Mouse (Mus musculus) CD8-positive naive resting alpha-beta T cell, adult 2 months (primary cell): Measurements from ENCODE around the gene 3425401B19Rik.

Experiments
- DNase-seq, 2 experiments: peaks; one replicate each; pipeline ENCODE4 v3.0.0; 2022; ENCODE audit warnings: low read depth in 2 of 2, low spot score in 2 of 2

The 3425401B19Rik gene

GRCm38 (mm10) chr14:32673178-32673577 is 11.9 kb downstream of the 3425401B19Rik start:
- no peak for DNase-seq

DNA sequence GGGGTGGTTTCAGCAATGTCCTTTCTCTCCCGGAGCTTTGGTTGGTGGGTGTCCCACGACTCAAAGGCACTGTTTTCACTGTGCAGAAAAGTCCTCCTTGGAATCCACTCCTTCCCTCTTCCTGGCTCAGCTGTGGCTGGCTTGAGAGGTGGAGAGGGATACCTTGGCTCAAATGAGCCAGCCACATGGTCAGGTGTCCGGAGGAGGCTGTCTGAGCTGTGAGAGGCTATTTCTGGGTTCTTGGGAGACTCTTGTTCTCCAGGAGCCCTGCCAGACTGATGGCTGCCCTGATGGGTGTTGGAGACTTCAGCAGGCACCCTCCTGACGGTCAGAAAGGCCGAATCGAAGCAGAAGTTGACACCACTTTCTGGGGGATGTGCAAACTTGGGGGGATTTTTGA is 22.0 kb downstream of the 3425401B19Rik start:
- DNase-seq: no peak

DNA sequence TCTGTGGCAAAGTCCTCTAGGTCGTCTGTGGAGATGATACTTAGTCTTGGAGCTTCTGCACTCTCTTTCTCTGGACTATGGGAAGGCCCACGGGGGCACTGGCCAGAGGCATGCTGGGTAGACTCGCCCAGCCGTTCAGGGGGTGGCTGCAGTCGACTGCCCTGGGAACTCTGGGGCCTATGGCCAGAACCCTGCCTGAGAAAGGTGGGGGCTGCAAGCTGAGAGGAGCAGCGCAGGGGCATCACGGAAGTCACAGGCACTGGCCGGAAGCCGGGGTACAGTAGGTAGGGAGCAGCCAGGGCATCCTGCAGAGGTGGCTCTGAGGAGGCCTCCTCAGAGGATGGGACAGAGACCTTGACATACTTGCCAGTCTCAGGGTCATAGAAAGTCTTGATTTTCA is 25.3 kb downstream of the 3425401B19Rik start:
- DNase-seq: no peak

DNA sequence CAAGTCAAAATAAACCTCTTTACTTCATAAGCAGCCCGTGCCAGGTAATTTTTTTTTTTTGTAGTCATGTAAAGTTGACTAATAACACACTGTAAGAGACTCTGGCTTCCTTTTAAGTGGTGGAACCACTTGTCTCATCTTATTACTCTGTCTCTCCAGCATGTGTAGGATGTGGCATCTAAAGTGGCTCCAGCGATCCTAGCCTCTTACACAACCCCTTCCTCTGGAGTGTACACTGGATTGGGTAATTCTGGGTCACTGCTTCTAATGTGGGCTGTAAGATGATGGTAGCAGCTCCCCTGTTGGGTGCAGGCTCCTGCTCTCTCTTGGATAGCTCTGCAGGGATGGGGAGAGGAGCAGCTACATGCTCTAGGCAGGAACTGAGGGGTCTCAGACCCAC is 46.6 kb downstream of the 3425401B19Rik start:
- no peak for DNase-seq

DNA sequence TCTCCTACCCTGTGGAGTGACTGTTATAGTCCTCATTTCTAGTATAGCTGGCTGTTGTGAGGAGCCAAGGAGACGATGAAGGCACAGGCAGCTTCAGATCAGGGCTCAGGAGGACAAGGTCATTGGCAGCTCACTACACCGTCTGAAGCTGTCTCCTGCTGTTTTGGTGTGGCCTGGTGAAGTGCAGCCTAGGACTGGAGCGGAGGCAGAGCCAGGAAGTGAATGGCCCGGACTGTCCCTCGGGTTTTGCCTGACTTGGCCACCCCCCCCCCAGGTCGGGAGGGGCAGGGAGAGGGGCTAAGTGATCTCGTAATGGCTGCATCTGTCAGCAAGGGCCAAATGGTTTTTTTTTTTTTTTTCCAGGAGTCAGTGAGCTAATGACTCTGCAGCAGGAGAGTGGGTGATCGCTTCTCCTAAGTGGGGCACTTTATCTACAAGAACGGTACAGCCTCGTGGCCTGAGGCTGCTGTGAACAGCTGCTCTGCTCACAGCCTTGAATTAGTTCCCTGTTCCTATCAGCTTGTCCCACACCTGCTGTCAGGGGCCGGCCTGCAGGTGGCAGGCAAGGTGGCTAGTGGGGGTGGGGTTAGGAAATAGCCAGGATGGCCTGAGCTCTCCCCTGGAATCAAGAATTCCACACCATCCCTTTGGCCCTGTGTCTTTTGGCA is 50.9 kb downstream of the 3425401B19Rik start:
- no peak for DNase-seq

- DNase-seq: no peak
Observed at GRCm38 (mm10) chr14:32632908-32633600, 52.0 kb downstream of the 3425401B19Rik start.

DNA sequence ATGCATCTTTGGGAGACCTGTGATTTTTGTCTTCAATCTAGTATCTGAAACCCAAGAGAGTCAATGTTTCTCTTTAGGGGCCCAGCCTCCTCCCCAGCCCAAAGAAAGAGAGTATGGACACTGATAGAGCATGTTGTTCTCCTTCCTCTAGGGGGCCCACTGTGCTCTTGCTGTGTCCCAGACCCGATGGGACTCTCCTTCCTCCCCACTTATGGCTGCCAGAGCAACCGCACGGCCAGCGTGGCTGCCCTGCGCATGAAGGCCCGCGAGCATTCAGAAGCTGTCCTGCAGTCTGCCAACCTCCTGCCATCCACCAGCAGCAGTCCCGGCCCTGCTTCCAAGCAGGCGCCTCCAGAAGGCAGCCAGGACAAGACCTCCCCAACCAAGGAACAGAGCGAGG is 56.5 kb downstream of the 3425401B19Rik start:
- no peak for DNase-seq

DNA sequence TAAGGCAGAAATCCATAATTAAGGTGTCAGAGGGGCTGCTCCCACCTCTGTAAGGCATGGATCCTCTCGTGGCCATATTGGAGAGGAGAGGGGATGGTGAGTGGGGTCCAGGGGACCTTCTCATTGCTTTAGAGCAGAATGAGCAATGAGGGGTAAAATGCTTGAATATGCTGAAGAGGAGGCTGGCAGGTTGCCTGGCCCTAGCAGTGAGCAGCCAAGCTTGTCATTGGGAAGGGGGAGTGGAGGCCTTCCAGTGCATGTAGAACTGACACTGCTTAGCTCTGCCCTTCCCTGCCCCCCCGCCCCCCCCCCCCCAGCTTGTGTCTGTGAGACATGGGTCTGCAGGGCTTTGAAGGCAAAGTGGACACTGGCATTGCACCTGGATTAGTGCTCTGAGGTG is 57.8 kb downstream of the 3425401B19Rik start:
- no peak for DNase-seq

GRCm38 (mm10) chr14:32624811-32625210 is 60.3 kb downstream of the 3425401B19Rik start:
- no peak for DNase-seq

GRCm38 (mm10) chr14:32624245-32624644 is 60.8 kb downstream of the 3425401B19Rik start:
- DNase-seq: no peak

DNA sequence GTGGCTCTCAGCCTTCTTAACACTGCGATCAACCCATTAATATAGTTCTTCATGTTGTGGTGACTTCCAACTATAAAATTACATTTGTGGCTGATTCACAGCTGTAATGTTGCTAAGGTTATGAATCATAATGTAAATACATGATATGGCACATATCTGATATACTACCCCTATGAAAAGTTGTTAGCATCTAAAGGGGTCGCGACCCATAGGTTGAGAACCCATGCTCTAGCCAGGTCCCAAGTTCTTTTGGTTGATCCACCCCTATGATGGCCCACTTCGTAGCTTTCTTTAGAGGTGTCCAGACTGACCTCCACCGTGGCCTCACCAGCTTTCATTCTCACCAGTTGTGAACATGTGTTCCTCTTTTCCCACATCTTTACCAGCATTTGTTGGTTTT is 67.8 kb downstream of the 3425401B19Rik start:
- DNase-seq: no peak

GRCm38 (mm10) chr14:32609392-32609791 is 75.7 kb downstream of the 3425401B19Rik start:
- DNase-seq: no peak
